Mouse (Mus musculus): Measurements from ENCODE around the gene Tmem131.

The Tmem131 gene

DNA sequence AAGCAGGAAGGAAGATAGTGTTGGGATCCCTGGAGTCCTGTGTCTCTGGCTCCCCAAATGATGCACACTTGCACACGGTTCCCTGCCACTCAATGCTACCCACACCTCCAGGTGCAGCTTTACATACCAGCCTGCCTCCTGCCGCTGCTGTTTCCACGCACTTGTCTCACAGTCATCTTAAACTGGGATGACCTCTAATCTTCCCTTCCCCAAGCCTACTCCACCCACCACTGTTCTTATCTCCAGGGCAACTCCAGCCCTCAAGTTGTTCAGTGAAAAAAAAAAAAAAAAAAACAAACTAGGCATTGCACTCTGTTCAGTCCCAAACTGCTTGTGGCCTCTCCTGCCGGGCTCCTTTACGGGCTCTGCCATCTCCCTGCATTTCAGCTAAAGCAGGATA, at the start of gene Tmem131:
Gene Tmem131, minus strand, starts transcription at position 14 of the 400 bp plus-strand sequence.
- DNase-seq (ENCODE audit: low spot score): no peak

DNA sequence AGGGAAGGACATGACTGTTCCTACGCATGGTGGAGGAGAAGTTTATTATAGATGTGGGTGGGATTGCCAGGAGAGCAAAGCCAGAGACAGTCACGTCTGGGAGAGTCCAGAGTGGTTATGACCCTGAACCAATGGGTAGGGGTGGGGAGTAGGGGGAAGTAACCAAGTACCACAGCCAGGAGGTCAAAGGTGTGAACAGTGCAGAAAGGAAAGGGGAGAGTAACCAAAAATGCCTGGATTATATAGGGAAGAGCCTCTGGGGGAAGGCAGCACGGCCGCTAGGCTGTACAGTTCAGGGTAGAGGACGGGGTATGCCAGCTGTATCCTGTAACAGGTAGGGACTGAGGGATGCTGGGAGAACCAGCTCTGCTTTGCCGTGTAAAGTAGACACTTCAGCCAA, 45.1 kb upstream of the Tmem131 start:
- no peak for DNase-seq (ENCODE audit: low spot score)

DNA sequence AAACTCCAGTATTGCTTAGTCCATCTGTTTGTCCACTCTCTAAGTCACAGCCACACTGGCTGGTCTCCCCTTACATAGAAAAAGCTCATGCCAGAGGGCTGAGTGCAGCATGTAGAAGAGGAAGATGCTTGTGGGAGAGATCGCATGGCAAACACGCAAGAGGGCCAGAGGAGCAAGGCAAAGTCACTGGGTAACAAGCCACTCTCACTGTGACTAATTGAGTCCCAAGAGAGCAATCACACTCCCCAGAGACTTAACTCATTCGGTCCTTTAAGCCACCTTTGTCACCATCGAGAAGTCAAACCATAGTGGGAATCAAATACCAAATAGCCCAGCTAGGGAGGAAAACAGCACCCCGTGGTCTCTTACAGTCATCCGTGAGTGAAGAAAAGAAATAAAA, 44.7 kb upstream of the Tmem131 start:
- DNase-seq (ENCODE audit: low spot score): no peak

DNA sequence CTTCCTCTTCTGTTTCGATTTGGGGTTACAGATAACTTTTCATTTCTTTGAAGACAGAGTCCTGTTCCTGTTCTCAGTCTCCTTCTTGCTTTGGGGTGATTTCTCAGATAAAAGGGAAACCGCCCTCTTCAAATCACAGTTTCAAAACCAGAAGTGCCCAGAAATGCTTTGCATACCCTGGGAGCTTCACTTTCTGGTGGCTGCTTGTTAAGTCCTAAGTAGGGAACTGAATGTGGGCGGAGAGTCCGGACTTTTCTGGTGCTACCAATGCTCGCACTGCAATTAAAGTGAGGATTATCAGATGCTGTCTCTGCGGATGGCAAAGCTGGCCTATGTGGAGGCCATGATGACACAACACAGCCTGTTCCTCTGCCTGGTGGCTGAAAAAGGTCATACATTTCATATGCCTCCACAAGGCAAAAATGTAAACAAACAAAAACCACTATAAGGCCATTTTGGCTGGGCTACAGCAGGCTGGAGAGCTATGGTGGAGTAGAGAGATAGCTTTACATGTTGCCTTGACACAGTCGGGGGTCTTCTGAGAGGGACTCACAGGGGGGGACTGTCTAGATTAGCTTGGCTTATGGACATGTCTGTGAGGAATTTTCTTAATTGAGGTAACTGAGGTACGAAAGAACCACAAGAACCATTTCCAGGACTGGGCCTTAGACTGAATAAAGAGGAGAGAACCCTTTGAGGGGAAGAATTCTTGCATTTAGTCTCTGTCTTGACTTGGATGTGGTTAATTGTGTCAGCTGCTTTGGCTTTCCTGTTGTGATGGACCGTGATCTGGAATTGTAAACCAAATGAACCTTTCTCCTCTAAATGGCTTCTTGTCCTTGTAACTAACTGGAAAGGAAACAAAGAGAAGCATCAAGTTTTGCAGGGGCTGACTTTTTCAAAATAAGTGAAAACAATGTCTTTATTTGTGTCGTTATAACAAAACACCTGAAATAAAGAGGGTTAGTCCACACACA, 44.0 kb upstream of the Tmem131 start:
- DNase-seq (ENCODE audit: low spot score): no peak

DNA sequence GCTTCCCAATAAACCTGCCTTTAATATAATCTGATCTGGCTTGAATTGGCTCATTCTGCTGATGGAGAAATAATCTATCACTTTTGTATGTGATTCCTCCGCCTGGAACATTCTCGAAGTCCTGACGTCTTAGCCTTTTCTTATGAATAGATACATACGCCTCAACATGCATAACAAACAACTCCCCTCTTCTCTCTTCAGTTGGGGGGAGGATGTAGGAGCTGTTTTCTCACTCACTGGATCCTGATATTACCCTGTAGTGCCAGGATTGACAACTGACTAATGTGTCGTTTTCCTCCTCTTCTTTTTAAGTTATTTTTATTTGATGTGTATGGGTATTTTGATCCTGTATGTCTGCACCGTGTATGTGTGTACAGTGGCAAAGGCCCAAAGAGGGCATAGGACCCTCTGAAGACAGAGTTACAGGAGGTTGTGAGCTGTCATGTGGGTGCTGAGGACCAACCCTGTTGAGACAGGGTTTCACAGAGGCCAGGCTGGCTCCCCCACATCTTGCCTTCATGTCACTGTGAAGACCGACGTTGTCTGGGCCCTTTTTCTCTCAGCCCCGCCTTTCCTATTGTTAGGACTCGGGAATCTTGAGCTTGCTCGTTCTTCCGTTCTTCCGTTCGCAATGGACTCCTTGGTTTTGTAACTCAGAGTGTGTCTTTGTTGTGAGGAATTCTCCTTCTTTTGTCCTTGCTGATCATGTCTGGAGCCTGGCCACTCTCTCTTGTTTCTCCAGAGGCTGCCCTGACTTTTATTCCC, 43.1 kb upstream of the Tmem131 start:
- DNase-seq (ENCODE audit: low spot score): no peak

DNA sequence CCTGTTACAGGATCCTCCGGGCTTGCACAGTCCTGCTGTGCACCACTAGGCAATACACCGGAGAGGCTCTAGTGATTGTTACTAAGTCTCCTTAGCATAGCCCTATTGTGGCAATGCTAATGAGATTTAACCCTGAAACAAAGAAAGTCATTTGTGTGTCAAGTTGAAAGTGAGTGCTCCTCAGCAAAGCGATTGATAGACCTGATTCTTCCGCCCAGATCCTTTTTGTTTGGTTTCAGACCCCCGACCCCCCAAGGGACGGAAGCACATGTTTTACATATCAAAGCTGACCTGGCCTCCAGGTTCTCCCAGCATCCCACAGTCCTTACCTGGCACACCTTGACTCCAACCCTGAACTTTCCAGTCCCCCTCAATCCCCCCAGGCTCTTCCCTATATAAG, 42.4 kb upstream of the Tmem131 start:
- no peak for DNase-seq (ENCODE audit: low spot score)

DNA sequence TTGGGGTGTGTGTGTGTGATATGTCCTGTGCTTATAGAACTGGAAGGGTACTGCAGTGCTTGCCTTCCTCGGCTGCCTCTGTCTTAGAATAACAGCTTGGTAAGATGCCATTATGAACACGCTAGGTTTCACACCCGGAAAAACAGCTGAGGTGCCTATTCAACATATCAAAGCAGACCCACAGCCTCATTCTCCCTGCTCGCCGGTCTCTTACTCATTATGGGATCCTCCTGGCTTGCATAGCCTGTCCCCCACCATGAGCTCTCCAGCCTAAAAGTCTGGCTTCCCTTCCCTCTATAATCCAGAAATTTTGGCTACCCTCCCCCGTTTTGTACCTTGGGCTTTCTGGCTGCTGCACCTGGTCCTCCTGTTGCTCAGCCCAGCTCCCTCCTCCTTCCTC, 40.9 kb upstream of the Tmem131 start:
- no peak for DNase-seq (ENCODE audit: low spot score)

DNA sequence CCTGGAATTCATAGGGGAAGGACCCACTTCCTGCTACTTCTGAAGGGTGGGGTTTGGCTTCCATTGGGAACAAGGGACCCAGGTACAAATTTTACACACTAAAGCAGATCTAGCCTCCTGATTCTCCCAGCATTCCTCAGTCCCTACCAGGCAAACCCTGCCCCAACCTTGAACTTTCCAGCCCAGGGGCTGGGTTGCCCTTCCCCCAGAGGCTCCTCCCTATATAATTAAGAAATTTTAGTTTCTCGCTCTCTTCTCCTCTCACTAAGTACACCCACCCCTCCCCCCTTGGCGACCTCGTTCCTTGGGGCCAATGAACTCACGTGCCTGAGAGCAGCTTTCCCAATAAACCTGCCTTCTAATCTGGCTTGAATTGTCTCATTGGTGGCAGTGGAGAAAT, 40.3 kb upstream of the Tmem131 start:
- no peak for DNase-seq (ENCODE audit: low spot score)

DNA sequence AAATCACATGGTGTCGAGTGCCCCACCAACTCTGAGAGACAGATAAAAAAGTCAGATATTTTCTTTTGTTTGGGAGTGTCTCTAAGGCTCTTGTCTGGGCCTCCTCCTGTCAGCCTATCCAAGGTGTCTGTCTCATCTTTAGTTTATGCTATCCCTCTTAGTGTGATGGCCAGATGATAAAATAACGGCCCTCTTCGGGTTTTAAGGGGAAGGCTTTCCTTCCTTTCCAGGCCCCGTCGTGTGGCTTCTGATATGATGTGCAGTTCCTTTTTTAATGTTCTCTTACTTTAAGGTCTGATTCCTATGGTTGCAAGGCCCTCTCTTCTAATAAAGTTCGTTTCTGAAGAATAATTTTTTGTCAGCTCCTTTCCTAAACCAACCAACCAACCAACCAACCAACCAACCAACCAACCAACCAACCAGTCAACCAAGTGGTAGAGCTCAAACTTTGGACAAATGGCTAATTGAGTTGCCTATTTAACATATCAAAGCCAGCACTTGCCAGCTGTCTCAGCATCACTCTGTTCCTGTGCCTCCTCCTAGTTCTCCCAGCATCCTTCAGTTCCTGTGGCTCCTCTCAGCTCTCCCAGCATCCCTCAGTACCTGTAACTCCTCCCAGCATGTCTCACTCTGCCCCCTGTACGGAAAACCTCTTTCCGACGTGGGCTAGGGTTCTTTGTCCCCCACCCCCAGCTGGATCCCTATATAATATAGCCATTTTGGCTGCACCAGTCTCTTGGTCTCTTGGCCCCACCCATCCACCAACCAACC, 38.9 kb upstream of the Tmem131 start:
- DNase-seq (ENCODE audit: low spot score): no peak

DNA sequence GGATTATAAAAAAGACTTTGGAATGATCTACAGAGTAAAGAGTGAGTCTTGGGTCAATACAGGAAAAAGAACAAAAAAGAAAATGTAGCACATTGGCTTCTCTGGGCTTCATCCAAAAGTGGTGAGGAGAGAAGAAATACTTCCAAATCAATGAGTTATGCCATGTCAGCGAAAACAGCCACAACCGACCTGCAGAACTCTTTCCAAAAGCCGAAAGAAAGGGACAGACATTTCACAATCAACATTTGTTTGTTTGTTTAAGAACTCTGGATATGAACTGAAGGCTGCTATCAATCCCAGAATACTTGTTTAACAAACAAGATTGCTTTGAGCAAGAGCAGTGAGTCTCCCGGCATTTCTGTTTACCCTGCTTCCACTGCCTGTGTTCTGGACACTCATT, 33.3 kb upstream of the Tmem131 start:
- DNase-seq (ENCODE audit: low spot score): no peak

DNA sequence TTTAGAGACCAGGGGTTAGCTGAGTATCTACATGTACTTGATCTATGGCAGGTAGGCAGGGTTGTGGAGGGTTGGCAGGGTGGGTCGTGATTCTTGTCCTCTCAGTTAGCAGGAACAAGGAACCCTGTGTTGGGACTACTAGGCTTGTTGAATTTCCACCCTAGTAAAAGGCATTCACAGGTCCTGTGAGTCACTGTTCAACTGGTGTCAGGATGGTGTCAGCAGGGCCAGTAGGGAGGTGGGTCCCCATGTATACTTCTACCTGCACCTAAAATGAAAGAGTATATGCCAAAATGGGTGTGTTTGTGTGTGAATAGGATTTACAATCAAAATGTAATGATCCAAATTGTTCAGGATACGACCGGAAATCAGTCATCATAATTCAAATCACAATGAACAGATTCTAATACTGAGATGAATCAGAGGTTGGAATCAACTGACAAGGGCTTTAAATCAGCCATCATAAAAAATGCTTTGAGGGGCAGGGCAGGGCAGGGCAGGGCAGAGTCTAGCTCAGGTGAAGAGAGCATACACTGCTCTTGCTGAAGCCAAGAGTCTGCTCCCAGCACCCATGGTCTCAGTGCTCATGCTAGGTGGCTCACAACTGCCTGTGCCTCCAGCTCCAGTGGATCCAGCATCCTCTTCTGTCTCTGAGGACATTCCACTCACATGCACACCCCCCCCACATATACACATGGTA, 27.6 kb upstream of the Tmem131 start:
- no peak for DNase-seq (ENCODE audit: low spot score)

DNA sequence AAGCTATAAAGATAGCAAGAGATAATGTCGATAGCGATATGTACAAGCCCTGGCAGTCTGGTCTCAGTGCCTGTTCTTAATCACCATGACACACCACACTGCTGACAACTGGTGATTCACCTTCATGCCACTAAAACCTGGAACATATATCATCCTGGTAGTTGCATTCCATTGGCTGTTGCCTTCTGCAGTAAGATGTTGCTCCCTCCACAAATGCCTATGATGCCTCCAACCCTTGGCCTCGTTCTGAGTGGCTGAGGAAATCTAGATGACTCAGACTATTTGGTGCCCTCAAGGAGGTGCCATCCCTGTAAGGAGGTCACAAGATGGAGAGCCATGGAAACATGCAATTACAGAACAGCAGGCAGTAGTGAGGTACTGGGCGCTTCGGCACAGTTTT, 22.4 kb upstream of the Tmem131 start:
- DNase-seq (ENCODE audit: low spot score): no peak

DNA sequence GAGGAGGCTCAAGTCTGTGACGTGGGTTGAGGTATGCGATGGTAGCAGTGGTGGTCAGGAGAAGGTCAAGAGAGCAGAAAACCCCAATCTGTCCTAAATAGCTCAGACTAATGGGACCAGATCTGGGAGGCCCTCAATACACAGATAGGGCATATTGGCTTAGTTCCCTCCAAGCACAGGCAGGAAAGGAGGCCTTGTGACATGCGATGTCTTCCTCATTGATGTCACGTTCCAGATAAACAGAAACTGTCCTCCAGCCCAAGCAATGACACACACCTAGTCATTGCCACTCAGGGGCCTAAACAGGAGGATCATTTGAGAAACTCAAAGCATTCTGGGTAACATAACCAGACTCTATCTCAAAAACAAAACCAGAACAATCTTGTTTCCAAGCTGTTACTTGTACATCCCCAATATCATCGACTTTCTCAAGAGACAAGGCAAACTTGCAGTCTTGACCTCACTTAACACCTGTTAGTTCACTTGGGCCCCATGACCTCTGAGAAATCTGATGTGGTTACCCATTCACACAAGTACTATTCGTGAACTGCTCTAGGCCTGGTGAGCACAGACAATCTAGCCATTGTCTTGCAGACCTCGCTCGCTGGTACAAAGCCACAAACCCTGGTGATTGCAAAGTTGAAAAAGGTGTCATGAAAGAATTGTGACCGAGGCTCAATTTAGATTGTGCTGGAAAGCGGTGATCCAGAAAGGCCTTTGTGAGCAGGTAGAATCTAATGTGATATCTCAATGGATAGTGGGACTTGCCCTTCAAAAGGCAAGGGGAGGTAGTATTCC, 19.1 kb upstream of the Tmem131 start:
- DNase-seq (ENCODE audit: low spot score): no peak

DNA sequence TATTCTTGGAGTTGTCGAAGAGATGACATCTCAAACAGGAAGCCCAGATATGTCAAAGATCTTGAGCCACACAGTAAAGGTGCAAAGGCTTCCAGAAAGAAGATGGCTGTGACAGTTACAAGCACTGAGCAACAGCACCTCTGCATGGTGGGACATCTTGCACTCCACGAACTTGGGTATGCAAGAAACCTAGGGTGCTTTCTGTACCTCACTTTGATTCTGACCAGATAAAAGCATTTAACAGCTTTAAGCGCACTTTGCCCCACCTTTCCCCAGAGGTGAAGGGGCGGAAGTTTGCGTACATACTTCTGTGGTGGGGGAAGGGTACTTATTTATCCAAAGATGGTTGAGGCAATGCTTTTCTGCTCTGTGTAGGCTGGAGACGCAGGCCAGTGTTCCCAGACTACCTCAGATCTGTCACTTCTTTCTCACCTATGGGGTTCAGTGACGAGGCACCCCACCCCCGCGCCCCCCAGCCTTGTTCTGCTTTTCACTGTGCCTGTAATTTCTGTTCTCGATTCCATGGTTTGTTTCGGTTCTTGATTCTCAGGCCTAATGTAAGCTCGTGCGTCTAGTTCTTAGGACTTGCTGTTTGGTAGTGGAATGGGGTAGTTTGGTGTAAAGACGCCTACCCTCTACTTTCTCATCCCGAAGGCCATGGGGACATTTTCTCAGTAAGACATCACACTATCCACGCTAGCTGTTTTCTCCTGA, 17.2 kb upstream of the Tmem131 start:
- no peak for DNase-seq (ENCODE audit: low spot score)

DNA sequence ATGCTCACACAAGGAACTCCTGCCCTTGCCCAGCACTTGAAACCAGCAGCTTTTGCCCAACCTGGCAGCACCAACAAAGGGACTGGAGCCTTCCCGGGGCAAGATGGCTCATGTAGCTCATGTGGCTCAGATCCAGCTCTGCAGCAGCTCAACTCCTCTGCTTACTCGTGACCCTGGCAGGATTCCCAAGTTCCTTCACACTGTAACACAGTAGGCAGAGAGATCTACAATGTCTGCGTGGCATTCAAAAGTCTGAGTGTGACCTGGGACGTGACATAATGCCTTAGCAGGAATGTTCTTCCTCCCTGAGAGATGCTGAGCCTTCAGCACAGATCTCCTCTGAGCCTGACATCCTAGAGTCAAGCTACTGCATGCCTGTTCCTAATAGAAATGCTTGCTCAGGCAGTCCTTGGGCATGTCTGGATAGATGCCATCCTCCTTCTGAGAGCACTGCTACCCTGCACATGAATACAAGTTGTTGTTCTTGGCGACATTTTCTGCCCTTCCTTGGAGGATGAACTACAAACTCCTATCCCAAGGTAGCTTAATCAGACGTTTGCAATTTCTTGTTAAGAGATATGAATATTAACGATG, 6.2 kb upstream of the Tmem131 start:
- DNase-seq (ENCODE audit: low spot score): no peak

DNA sequence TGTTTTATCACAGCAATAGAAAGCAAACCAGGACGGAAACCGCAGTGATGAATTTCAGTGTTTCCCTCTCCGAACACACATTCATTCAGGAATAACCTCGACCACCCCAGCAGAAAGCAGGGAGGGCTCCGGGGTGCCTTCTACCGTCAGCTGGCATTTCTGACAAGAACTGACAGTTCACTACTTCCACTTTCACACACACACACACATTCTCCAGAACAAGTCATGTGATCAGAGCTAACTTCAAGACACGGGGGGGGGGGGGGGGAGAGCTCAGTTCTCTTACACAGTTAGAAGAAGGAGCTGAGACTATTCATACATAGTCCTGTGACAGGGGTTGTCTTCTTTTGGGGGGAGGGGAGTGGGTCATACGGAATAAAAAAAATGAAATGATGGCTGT, 4.0 kb upstream of the Tmem131 start:
- no peak for DNase-seq (ENCODE audit: low spot score)

DNA sequence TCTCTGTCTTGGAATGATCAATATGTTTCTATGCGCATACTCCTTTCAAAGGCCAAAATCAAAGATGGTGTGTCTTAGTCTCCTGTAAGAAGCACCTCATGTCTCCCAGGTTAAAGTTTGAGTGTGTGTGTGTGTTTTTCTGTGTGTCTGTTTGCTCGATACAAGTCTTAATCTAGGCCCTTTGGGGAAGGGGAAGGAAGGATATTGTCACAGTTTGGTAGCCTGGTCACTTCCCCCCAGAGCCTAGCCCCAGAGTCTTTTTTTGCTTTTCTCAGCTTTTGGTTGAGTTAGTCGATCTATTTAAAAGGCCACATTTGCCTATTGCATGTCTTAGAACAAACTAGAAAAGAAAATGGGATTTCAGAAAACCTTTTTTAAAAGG, 3.1 kb downstream of the Tmem131 start:
- DNase-seq (ENCODE audit: low spot score): no peak

DNA sequence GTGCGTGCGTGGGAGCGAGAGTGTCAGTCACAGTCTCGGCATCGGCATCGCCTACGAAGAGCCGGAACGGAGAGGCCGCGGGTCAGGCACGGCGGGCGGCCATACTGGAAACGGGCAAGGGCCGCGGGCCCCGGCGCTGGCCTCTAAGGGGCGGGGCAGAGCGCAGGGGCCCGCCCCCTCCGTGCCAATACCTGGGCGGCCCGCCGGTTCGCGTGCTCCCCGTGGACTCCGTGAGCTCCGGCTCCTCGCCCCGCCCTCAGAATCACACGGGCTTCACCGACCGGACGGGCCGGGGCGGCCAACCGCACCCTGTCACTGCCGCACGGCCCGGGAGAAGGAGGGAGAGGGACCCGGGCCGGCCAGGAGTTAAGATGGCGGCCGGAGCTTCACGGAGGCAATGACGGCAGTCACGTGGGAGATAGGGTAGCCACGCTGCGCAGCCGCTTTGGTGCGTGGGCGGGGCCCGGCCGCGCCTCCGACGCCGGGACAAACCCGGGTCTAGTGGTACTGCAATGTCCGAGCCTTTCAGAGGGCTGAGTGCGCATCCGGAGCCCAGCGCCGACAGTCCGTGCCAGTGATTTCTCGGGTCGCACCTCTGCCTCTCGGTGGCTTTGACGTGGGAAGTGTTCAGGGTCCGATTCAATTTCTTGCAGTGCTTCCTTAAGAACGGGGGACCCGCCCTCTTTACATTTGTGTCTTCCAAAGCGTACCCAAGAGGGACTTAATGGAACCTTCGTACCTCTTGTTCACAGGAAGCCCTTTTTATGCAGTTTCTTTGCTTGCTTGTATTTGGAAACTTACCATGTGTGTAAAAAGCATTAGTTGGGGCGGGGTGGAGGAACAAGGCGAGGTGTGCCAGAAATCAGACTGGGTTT, 3.7 kb downstream of the Tmem131 start:
- DNase-seq (ENCODE audit: low spot score): peak; percentile 63

DNA sequence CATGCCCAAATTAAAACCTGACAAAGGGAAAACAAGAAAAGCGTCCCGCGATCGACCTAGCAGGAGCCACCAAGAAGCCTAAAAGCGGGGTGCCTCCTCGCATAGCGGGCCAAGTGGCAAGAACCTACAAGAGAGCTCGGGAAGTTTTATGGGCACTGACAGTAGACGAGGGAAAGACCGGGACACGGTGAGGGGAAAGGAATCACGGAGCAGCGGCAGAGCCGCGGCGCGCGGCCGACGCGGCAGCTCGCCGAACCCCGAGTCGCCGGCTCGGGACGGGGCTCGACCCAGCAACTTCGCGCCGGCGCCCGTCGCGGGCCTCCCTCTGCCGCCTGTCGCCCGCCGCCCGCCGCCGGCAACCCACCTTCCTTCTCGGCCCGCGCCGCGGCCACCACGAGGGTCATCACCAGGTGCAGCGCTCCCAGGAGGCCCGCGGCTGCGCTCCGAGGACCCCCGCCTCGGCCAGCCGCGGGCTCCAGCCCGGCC, 4.6 kb downstream of the Tmem131 start:
- DNase-seq (ENCODE audit: low spot score): no peak
